Mouse (Mus musculus) C2C12 (cell line): ENCODE results near the gene Ndufa10.

Experiments
- CTCF ChIP-seq: IDR thresholded peaks from one replicate; pipeline ENCODE4 v1.5.1; 2011; ENCODE audit not compliant: control insufficient read depth, insufficient read depth, insufficient read length
- USF1 ChIP-seq: IDR thresholded peaks from one replicate; pipeline ENCODE4 v1.6.1; 2011; ENCODE audit warnings: low read depth, mild to moderate bottlenecking, control low read depth, moderate library complexity

- no peak for TF ChIP-seq CTCF
- TF ChIP-seq USF1: no peak
Observed at GRCm38 (mm10) chr1:92473165-92474041, at the start of gene Ndufa10.
